Mouse (Mus musculus) heart, postnatal 0 days (tissue): ENCODE measurements around the gene Gm28043.

Source experiments
- CTCF ChIP-seq: IDR thresholded peaks from 2 replicates; pipeline ENCODE4 v1.5.1; 2016; ENCODE audit warnings: antibody characterized with exemption, control low read depth, low read depth
- EP300 ChIP-seq: IDR thresholded peaks from 2 replicates; pipeline ENCODE4 v1.6.1; 2016; ENCODE audit warnings: antibody characterized with exemption, low read depth

- TF ChIP-seq CTCF, result no peak
- no peak for TF ChIP-seq EP300
These were observed 64.5 kb downstream of the Gm28043 start for GRCm38 (mm10) chr17:29679038-29679767.
